Mouse (Mus musculus): Measurements from ENCODE around the gene Gemin5.
"Not testable (repeated sequence)": the region's sequence is repeated elsewhere in the genome, so short reads cannot be mapped to it uniquely, and the experiment has no call there.

GRCm38 (mm10) chr11:58098366-58098720 is 70.0 kb downstream of the Gemin5 start:
- TF ChIP-seq CTCF (IDR thresholded peaks at IDR 0.05; ENCODE audit: borderline replicate concordance, extremely low read depth, insufficient read depth, insufficient read length); POLR2A (IDR thresholded peaks at IDR 0.05; ENCODE audit: borderline replicate concordance, extremely low read depth, insufficient read depth, insufficient read length, poor library complexity, severe bottlenecking): not testable (repeated sequence)

All from brain, embryonic 14.5 days (tissue).